Mouse (Mus musculus): ENCODE measurements at regions not wholly inside any gene's neighbourhood (a gene's known extent, or its start where the extent isn't known, plus 50 kb on each side); places are given as distances from the start of the nearest gene placed in this dataset.
"Not testable (repeated sequence)": the region's sequence is repeated elsewhere in the genome, so short reads cannot be mapped to it uniquely, and the experiment has no call there.

DNA sequence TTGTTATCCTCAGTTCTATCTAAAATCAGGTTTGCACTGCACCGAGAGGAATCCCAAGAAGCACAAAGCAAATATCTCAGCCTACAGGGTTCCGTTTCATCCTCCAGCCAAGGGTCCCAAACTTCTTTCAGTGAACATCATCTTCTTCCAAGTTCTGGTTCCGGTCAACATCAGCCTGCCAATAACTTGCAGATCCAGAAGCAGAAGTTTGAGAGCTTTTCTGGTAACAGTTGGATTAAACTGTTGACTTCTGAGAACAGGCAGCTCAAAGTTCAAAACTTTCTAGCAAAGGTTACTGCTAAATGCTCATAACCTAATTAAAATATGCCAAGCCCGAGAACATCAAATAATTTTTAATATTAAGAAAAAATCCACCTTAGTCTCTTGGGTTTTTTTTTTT, 237.0 kb upstream of the Gm37988 start:
- DNase-seq: no peak

DNA sequence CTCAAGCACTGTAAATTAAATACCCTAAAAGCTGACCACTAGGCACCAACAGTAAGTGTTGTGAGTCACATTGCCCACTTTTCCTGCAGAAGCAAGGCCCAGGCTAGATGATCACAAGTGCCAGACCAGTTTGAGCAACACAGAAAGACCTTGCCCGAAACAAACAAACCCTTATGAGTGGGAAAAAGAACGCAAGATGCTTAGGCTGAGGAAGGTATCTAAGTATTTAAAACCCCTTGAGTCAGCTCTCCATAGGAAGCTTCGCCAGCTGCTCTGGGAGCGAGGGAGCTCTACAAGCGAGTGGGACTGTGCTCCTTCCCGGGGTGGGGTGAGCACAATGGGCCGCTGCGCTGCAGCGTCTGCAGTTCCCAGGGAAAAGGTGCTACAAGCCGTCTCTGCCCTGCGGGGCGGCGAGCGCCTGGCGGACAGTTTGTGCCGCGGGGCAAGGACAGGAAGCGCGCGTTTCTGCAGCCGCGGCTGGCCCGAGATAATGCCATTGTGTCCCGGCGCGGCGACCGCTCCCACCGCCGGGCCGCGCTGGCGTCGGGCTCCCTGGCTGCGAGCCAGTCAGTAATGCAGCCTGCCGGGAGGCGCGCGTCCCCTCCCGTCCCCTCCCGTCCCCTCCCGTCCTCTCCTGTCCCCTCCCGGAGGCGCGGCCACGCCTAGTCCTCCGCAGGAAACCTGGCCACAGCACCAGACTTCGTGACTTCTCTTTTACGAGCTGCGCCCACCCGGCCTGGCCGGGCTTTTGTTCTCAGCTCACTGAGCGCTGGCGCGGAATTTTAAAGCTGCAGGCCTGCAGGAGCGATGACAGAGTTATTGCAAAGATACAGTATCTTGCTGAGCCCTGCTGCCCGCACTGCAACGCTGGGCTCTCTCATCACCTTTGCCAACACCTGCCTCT, 236.1 kb upstream of the Gm37988 start:
- DNase-seq: peak; percentile 81 to 85

DNA sequence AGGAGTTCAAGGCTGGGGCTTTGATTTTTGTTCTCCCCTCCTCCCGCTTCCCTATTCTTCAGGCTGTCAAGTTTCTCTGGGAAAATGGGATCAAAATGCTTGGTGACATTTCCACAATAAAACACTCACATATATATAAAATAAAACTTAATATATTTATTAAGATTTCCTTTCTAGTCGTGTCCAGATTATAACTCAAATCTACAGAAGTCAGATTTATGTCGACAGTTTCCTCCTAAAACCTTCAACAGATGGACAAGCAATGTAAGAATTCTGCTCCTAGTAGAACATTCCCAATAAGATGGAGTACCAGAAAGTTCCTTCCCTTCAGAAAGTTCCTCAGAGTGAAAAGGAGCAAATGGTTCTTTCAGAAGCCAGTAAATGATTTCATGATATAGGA, 235.4 kb upstream of the Gm37988 start:
- no peak for DNase-seq

DNA sequence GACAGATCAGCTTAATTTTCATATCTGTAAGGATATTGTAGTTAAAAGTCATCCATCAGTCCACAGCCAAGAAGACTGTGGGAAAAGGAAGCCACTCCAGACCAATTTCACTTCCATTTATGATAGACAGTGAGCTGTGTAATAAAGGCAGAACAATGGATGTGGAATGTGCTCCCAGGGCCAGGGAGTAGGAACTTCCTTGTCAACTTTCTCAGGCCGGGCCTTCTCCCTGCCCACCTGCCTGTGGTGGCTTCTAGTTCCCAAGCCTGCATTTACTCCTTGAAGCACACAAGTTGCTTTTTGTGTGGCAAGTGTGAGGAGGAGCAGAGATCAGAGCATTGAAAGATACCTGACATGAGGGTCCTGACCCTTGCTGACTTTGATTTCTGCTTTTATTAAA, 233.6 kb upstream of the Gm37988 start:
- DNase-seq: no peak

DNA sequence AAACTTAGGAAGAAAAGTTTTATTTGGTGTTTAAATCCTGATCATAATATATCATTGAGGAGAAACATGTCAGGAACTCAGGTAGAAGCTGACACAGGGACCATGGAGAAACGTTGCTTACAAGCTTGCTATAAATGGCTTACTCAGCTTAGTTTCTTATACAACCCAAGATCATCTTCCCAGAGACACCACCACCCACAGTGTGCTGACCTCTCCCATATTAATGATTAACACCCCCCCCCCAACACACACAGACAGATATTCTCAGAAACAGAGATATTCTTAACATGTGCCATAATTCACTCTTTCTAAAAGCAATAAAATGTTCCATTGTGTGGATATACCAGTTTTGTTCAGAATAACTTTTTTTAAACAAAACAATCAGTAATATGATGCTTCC, 230.7 kb upstream of the Gm37988 start:
- no peak for DNase-seq

DNA sequence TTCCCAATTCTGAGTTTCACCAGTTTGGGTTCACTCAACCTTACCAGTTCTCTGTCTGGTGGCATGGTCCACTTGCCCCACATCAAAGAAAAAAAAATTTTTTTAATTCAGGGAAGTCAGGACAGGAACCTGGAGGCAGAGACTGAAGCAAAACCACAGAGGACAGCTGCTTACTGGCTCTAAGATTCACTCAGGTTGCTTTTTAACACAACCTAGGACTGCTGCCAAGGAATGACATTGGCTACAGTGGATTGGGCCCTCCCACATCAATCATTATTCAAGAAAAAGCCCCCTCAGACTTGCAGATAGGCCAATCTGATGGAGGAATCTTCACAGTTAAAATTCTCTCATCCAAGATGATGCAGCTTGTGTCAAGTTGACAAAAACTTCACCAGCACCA, 225.2 kb upstream of the Gm37988 start:
- no peak for DNase-seq

DNA sequence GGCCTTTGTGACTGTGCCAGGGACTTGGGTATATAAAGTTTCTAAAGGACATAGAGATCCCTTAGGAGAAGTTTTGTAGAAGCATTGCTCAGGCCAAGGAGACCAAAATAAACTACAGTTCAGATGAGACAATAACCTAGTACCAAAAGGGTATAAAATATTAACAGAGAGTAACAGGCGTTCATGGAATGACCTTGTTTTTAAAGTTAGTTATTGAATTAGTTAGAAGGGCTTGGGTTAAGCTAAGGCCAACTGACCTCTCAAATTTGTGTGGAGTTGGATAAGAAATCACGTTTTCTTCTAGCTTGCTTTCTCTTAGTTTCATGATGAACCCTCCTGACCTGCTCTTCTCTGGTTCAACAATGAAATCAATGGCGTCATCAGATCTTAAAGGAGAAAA, 209.8 kb upstream of the Gm37988 start:
- DNase-seq: no peak

DNA sequence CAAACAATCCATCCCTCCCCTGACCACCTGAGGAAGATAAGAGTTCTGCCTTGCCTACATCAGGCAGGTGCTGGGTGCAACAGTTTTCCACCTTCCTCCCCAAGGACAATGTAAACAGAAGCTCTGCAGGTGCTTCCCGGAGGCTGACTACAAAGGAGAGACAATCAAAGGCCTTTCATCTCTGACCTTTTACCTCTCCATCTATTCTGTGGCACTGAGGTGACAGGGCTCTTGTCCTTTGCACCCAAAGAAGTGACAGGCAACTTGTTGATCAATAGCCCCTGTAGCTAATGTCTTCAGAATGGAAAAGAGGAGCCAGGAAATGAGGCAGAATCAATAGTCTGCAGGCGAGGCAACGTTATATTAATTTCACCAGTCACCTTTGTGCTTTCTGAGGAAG, 209.3 kb upstream of the Gm37988 start:
- DNase-seq: no peak

DNA sequence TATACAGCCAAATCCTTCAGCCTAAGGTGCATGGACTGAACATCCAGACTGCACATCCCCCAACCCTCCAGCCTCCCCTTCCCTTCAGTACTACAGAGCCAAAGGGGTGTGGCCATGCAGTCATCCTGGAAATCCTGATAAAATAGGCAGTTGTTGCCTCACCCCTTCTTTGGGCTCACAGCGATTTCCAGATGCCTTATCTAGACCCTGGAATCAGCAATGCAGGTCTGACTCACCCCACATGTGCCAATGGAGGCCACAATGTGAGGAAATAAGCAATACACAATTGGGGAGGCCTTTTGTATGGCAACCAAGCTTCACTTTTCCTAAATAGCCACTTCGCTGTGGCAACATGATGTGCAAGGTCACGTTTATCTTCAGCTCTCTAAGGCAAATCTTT, 205.3 kb upstream of the Gm37988 start:
- DNase-seq: peak; percentile 36 to 38

DNA sequence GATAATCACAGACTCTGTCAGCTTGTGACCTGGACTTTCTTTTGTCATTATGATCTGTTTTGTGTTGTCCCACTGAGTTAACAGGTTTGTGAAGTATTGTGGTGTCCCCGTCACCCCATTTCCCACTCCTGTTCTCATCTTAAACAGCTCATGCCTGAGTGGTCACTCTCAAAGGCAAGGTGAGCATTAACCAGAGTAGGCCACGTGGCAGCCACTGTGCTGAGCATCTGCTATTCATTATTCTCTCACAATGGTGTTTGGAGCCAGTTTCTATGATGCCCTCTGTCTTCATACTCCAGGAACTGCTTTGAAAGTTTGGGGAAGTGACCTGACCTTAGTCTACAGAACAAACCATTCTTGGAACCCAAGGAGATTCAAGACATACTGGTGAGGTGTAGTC, 198.9 kb upstream of the Gm37988 start:
- no peak for DNase-seq

DNA sequence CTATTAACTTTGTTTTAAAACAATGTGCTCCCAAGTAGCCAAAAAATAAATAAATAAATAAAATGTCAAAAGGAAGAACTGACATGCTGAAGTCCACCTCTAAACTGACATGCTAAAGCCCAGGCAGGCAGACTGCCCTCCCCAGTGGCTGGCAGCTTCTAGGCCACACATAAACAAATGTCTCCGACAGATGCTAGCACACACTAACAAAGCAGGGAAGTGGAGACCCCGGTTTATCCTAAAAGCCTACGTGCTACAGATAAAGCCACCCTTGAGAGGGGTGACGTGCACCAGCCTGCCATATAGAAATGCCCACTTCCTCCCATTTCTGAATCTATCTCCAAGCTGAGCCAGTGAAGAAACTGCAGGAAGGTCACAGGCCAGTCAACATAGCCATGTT, 194.4 kb upstream of the Gm37988 start:
- peak; percentile 17 to 56 for DNase-seq

DNA sequence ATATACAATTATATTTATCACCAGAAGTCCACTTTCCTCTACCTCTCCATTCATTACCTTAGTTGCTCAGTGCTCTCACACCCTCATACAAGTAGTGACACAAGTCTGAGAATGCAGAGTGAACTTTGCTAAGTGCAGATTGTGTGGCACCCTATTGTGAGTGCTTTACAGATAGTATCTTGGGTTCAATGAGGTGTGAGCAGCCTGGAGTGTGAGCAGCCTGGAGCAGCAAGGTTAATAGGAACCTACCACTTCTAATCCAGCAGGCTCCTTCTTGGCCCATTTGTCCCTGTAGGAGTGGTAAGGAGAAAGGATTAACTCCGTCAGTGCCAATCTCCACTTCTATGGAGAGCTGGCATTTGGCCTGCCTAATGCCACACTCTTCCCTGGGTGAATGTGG, 192.4 kb upstream of the Gm37988 start:
- no peak for DNase-seq

DNA sequence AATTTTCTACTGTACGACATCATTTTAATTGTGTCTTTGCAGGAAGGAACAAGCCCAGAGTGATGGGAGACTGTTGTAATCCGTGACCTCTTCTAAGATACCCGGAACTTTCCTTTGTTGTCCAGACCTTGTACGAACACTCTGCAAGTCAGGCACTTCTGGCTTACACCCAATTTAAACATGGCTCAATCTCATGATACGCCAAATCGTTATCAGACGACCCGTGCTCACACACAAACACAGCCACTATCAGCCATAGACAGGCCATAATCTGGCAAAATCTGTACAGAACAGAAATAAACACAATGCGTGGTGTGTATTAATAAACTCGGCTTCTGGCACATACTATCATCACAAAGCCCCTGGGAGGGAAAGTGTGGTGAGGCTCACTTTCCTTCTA, 190.2 kb upstream of the Gm37988 start:
- peak; percentile 59 to 70 for DNase-seq

DNA sequence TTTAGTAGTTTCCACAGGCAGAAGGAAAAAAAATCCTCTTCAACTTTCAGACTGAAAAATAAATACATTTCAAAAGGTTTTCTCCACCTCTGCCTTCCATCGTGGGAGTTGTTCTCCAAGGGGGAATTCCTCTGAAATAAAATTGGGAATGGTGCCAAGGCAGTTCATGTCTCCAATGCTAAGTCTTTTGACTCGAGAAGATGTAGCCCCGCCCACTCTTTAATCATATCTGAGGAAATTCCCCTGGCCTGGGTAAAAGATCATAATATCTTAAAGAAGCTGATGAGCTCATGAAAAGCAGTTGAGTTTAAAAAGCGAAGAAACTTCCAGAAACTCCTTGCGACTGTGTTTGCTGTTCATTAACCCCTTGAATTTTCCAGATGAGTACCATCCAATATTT, 185.3 kb upstream of the Gm37988 start:
- DNase-seq: peak in 1 of 2 experiments; percentile 7

DNA sequence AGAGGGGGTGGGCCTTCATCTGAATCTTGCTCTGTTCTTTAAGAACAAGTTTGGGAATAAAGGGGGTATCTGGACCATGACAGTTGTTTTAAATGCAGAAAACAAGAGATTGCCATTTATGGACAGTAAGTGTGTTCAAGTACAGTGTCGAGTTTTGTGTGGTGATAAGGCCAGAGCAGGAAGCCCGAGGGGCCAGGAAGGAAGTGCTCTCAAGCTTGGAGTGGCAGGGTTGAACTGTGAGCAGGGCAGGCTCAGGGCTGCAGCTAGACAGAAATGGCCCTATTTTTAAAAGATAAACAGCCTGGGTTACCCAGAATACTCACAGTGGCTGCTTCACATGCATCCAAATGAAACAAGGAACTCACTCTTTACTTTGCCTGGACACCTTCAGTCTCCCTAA, 184.4 kb upstream of the Gm37988 start:
- DNase-seq: peak in 1 of 2 experiments; percentile 12

DNA sequence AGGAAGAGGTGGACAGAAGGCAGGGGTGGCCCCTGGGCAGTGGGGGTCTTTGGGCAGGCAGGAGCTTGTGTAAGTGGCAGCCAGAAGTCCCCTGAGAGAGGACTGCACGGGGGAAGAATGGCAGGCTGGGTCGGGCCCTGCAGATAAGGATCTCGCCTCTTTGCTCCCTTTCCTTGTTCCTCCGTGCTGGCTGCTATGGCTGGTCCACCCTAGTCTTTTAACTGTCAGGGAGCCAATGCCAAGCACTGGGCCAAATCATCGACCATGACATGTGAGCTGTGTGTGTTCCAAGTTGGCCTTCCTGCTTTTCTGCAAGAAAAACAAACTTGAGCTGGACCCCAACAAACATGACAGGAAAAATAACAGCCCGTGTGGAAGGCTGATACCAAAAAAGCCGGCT, 153.8 kb upstream of the Gm37988 start:
- DNase-seq: peak; percentile 28 to 36

DNA sequence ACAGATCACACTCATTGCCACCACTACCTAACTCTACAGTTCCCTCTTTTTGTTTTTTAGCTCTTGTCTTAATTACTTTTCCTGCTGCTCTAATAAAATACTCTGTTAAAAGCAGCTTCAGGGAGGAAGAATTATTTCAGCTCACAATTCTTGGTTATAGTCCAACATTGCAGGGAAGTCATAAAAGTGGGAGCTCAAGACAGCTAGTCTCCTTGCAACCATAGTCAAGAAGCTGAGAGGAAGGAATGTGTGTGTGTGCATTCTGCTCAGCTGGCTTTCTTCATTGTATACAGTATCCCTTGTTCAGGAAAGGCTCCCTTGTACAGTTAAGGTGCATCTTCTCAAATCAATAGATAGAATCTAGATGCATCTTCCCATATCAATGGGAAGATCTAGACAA, 152.4 kb upstream of the Gm37988 start:
- no peak for DNase-seq

DNA sequence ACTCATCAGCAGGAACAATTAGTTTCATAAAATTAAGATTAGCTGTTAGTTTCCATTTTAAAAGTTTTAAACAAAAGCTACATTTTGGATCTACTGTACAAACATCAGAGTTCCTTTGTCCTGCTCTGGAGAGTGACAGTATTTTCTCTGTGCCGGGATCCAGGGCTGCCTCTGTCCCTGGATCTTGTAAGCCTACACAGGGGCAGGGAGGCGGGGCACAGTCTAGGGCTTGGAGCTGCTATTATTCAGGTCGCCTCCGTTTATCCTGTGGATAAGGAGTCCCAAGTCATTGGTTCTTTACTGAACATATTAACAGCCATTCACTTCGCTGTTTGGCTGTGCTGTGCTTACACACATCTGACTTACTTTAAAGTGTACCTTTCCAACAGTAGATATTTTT, 150.8 kb upstream of the Gm37988 start:
- DNase-seq: no peak

DNA sequence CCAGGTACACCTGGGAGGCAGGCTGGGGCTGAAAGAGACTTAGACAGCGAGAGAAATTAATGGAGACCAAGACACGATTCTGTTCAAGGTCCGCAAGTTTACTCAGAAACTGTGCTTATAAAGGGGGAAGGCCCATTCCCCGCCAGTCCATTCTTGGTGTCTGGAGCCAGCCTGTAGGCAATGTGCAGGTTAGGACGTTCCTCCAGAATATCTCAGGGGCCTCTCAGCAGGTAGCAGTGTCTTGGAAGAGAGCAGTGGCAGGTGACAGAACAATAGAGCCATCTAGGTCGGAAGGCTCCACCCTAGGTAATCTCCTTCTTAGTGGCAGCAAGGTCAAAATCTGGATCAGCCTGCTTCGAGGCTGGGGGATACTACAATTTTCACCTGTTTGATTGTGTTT, 147.6 kb upstream of the Gm37988 start:
- not testable (repeated sequence) for DNase-seq

DNA sequence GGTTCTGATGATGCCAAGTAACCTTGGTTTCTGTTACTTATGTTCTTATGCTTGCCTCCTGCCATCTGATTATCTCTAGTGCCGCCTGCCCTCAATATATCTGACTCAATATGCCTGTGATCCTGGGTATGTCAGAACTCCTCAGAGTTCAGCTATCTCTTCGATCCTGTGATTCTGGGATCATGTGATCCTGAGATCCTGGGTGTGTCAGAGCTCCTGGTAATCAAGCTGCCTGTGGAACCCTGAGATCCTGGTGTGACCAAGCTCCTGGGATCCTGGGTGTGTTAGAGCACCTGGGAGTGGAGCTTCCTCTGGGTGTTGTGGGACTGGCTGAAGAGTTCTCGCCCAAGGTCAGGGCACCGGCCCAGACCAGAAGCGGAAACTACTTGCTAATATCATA, 147.1 kb upstream of the Gm37988 start:
- not testable (repeated sequence) for DNase-seq

DNA sequence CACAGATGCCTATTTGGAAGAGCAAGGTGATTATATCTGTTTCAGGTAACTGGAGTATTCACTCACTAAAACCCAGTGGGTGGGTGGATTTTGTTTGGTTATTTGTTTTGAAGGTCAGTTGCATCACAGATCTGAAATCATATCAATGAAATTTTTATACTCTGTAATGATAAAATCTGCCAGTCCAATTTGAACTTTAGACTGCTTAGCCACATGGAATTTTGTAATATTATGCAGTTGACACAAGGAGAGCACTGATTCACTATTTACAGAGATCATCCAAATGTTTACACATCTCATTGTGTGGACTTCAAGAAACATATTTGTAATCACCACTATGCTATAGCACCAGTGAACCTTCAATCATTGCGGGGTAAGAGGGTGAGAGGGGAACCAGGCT, 145.9 kb upstream of the Gm37988 start:
- DNase-seq: no peak

DNA sequence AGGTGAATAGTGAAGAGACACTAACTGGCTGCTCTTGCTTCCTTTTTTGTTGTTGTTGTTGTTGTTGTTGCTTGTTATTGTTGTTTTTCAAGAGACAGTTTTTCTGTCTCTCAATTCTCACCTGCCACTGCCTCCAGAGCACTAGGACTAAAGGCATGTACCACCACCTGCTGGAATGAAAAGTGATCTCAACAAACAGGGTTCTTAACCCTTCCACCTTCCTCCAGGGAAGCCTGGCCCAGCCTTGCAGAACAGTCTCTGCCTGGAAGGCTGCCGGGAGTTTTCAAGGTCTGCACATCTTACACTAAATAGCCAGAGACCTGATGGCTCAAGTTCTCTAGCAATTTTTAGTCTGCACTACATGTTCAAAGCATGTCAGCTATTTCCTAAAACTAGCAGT, 138.0 kb upstream of the Gm37988 start:
- no peak for DNase-seq

DNA sequence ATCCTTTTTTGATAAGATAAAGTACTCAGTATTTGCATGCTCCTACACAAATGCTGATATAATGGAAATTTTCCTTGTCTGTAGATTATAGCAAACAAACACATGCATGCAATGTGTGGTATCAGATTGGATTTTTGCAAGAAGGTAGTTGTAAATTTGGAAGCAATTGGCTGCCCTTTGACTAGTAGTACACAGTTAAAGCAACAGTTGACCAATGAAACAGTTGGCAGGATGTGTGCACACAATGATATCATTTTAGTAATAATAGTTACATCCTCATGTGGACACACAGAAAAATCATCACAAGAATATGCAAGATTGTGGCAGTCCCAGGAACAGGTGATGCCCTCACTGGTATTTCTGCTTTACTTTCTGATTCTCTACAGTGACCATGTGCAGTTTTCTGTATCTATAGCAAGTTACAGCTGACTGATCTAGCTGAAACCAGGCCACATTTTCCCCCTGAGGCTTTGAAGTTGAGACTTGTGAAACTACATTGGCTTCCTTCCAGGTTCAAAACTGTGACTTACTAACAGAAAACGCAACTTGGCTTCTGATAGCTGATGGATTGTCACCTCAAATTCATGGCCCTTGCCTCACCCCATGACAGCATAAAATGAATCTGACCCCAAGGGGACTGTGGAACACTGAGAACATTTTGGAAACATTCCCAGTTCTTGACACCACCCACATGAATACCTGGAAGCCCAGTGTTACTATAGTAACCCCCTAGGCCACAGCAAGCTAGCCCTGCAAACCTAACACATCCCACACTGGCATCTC, 136.3 kb upstream of the Gm37988 start:
- peak in 1 of 2 experiments; percentile 17 for DNase-seq

DNA sequence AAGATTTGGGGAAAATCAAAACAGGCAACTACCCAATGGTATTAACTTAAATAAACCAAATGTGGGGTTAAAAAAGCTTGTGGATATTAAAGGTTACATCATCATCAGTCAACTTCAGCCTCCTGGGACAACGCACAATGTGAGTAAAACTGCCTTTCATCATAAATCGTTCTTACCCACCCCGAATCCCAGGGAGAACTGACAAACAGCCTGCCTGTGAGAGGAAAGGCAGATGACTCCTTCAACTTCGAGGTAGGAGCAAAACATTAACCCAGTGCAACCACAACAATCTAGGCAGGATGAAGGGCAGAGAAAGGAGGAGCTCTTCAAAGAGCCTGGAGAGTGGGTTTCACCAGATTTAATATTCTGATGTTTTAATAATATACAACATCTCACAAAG, 135.3 kb upstream of the Gm37988 start:
- no peak for DNase-seq

All from lung, adult 18-20 months (tissue).